Mouse (Mus musculus) urinary bladder, postnatal 25 days (tissue): ENCODE measurements around the gene Cypt4.
"Not testable (repeated sequence)": the region's sequence is repeated elsewhere in the genome, so short reads cannot be mapped to it uniquely, and the experiment has no call there.

ENCODE experiments used
- DNase-seq: peaks from one replicate; pipeline ENCODE4 v3.0.0; 2022; ENCODE audit warnings: low spot score

Cypt4 gene

DNA sequence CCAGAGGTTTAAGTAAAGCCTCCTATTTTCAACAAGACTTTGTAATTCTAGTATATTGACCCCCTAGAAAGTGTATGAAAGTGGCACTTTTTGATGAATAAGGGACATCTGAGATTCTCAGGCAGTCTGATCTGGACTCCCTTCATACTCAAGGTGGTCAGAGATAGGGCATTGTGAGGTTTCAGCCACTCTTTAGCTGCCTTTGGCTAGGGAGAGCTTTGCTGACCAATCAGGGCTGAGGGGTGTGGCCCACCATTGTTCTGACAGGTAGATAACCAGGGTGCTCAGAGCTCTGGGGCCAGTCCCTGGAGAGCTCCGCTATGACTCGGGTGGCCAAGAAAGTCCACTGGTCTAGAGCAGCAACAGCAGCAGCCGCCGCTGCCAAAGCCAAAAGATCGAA lies at the start of gene Cypt4:
Gene Cypt4 (plus strand): TSS at position 301 of the 400 bp plus-strand sequence.
- DNase-seq = no peak

DNA sequence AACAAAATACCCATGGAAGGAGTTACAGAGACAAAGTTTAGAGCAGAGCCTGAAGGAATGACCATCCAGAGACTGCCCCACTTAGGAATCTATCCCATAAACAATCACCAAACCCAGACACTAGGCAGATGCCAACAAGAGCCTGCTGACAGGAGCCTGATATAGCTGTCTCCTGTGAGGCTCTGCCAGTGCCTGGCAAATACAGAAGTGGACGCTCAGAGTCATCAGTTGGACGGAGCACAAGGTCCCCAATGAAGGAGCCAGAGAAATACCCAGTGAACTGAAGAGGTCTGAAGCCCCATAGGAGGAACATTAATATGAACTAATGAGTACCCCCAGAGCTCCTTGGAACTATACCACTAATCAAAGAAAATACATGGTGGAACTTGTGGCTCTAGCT lies 12.3 kb downstream of the Cypt4 start:
- DNase-seq = not testable (repeated sequence)
